Mouse (Mus musculus) c-Kit-negative CD71-positive TER-119-positive erythroid progenitor cells, embryonic 14.5 days (primary cell): ENCODE results near the gene Carmil2.

Experiments used
- DNase-seq: peaks from one replicate; pipeline ENCODE4 v3.0.0-alpha.2; 2013; ENCODE audit warnings: low read depth, low spot score

The Carmil2 gene

GRCm38 (mm10) chr8:105722861-105723260, 36.8 kb downstream of the Carmil2 start:
- DNase-seq: no peak

- DNase-seq: no peak
Observed at GRCm38 (mm10) chr8:105725726-105726125, 39.7 kb downstream of the Carmil2 start.

GRCm38 (mm10) chr8:105727397-105728124, 41.5 kb downstream of the Carmil2 start:
- DNase-seq: no peak

GRCm38 (mm10) chr8:105732186-105732585, 46.1 kb downstream of the Carmil2 start:
- no peak for DNase-seq

DNA sequence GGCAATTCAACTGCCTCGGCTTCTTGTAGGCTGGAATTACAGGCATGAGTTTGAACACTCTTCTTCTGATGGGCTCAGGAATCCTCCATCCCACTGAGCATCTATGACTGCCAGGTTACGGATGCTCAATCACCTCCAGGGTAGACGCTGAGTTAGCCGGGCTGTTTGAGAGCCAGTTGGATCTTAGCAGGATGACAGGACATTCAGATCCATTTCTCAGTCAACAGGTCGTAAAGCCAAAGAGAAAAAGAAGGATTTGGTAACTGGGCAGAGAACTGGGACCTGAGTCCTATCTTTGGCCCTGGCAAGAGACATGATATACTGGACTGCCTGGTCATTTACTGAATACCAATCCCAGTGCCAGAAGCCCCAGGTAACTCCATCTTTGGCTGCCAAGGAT, 53.1 kb downstream of the Carmil2 start:
- DNase-seq: no peak

- no peak for DNase-seq
Observed at GRCm38 (mm10) chr8:105743301-105743700, 57.2 kb downstream of the Carmil2 start.
